Mouse (Mus musculus): Measurements from ENCODE around the gene Smyd1. TPM values are rescaled to one million over a fixed set of nuclear protein-coding genes. Genes with fewer than 3 reads are reported as not detected.
"Not testable (repeated sequence)": the region's sequence is repeated elsewhere in the genome, so short reads cannot be mapped to it uniquely, and the experiment has no call there.

The Smyd1 gene
- total RNA-seq, 2 experiments from 2014 or later = 1.4 to 4.0 TPM

DNA sequence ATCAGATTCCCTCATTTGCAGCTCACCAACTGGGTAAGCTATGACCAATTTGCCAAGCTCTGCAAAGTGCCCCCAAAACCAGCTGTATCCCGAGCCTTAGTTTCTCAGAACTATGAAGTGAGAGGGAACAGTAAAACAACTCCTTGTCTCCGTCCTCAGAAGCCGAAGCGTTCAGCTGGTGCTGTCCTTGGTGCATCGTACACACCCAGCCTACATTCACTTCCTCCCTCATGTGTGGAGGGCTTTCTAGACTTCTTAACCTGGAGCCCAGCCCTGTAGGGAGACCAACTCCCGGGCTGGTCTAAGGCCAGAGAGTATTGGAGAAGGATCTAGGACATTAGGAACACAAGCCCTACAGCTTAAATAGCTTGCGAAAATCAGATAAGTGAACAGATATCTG, 8.5 kb upstream of the Smyd1 start:
- no peak for DNase-seq (ENCODE audit: low spot score in 2 of 2)

DNA sequence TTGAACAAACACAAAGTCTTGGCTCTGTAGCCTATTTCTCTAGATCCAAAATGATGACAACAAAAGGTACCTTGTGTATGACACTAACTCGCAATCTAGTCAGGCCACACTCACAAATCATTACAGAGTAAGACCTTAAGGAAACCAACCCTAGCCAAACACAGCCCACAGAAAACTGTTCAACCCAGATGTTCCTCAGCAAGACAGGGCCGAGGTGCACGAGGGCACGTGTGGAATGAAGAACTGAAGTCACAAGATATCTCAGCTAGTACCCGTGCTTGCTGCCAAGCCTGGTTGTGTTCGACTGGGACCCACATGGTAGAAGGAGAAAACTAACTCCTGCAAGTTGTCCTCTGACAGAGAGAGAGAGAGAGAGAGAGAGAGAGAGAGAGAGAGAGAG, 7.8 kb upstream of the Smyd1 start:
- no peak for DNase-seq (ENCODE audit: low spot score in 2 of 2)

DNA sequence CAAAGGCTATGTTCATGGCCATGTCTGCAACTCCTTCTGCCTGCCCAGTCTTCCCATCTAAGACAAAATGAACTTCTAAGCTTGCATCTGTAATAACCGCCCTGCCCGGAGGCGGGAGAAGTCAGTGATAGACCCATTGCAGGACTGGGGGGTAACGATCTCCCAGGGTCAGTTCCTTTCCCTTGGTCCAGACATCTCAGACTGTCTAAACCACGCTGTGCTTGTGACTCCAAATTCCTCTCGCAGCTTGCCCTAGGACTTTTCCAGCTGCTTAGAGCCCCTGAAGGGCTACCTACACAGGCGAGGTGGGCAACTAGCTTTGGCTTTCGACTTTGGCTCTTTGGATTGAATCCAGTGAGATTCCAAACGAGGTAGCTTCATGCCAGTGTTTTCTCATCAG, 2.8 kb upstream of the Smyd1 start:
- DNase-seq (ENCODE audit: low spot score in 2 of 2) = no peak

DNA sequence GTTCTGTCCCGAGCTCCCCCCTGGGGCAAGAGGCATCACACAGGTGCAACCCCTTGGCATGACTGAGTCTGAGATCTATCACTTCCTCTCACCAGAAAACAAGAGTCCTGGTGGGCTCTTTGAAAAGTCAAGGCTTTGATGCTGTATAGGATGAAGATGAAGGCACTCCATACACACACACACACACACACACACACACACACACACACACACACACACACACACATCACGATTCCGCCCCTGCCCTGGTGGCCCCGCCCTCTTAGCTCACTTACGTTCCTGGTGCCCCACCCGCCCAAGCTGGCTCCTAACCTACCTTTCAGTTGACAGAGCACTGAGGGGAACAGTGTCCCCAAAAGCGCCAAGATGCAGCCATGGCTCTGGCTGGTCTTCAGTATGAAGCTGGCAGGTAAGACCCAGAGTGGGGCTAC, 473 bp upstream of the Smyd1 start, which contains the start of gene Cd8b1:
TSS of gene Cd8b1 (plus strand) at position 298 of the 431 bp plus-strand sequence.
- DNase-seq (ENCODE audit: low spot score in 2 of 2) = no peak

DNA sequence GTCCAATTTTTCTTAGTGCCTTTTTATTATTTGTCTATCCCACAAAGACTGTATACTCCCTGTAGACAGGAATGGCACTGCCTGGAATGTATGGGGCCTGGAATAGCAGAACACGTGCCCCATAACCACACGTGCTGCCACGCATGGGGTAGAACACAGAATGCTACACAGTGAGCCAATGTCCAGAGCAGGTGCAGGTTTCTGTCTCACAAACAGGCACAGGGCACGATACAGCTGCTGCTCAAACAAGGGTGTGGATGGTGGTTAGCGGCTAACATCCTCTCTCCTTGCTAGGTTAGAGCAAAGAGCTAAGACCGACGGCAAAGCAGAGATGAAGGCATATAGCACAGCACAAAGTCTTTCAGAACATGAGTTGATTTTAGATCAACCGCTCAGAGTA, 14.5 kb downstream of the Smyd1 start:
- DNase-seq (ENCODE audit: low spot score in 2 of 2) = no peak

DNA sequence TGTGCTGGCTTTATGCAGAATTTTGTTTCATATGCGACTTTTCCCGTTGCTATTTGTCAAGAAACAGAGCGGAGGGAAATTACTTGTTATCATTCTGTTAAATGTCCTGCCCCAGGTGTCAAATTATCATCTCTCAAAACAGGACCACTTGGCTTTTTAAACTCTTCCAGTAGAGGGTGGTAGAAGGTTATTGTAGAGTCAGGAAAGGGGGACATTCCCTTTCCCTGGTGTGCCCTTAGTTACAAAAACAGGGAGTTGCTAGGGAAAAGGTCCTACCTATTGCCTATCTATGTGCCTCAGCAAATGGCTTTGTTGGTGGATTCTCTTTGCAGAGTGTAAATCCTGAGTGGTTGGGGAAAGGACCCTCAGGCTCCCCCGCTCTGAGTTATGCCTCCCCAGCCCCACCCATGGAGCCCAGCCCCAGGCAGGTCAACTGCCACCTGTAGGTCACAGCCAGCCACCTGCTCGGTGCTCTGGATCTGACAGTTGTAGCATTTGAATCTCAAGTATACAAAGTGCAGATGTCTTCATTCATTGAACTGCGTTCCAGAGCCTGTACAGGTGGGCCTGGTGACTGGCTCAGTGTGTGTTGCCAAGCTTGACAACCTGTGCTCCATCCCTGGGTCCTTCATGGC, 19.8 kb downstream of the Smyd1 start:
- peak in 1 of 2 experiments; percentile 15 for DNase-seq (ENCODE audit: low spot score in 2 of 2)

DNA sequence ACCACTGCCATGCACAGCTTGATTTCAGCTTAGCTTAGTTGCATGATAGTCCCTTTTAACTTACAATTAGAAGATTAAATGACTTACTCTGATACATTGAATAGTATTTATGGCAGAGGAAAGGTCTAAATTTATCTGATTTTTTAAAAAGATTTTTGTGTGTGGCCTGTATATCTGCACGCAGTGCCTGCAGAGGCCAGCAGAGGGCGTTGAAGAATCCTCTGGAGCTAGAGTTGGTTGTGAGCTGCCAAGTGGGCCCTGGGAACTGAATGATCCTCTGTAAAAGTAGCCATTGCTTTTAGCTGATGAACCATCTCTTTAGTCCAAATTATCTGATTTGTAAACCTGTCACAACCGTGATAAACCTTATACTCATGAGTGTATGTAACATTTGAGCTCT, 23.3 kb downstream of the Smyd1 start:
- no peak for DNase-seq (ENCODE audit: low spot score in 2 of 2)

DNA sequence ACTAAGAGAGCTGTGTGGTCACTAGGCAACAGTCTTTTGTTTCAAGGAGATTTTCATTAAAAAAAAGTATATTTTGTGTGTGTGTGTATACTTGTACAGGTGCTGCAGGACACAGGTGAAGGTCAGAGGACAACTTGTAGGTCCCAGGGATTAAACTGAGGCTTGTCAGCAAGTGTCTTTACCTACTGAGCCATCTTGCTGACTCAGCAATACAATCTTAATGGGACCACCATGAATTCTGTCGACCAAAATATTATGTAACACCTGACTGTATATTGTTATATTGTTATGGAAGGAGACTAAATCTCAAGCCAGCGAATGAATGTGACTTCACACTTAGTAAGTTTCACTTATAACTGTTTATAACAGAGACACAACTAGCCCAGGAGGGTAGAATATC, 24.0 kb downstream of the Smyd1 start:
- DNase-seq (ENCODE audit: low spot score in 2 of 2) = no peak

DNA sequence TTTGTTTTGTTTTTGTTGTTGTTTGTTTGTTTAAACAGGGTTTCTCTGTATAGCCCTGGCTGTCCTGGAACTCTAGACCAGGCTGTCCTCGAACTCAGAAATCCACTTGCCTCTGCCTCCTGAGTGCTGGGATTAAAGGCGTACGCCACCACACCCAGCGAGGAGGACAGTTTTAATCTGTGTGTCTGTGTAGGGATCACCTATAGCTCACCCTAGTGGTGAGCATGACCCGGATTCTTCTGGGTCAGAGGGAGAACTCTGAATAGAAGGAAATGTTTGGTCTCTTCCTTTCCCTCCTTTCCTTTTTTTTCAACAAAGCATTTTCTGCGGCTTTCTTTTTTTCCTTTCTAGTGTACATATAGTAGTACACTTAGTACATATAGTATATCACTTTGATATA, 26.7 kb downstream of the Smyd1 start:
- DNase-seq (ENCODE audit: low spot score in 2 of 2) = no peak

DNA sequence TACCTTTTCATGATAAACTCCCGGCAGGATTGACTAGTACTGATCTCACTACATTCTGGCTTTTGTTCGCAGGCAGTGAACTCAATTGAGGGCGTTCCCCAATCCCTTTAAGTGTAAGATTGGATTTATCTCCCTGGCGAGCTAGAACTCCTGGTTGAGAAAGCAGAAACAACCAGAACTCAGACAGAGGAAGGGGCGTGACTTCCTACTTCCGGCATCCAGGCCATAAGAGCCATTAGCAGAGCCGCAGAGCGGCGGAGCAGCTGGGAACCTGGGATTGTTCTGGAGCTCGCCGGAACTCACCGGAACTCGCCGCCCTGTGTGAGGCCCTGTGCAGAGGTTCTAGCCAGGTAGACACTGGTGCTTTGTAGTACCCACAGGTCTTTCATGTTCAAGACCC, 28.5 kb downstream of the Smyd1 start:
- no peak for DNase-seq (ENCODE audit: low spot score in 2 of 2)

DNA sequence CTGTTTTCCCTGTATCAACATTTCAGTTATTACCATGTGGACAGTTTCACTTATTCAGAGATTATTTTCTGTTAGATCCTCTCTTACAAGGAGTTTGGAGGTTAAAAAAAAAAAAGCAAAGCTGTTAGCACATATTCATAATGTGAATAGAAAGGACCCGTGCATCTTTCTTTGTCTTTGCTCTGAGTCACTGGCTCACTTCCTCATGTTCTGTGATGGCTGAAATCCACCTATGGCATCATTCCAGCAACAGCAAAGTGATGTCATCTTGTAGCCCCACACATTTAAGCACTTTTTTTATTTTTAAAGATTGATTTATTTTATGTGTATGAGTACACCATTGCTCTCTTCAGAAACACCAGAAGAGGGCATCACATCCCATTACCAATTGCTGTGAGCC, 42.6 kb downstream of the Smyd1 start:
- no peak for DNase-seq (ENCODE audit: low spot score in 2 of 2)

DNA sequence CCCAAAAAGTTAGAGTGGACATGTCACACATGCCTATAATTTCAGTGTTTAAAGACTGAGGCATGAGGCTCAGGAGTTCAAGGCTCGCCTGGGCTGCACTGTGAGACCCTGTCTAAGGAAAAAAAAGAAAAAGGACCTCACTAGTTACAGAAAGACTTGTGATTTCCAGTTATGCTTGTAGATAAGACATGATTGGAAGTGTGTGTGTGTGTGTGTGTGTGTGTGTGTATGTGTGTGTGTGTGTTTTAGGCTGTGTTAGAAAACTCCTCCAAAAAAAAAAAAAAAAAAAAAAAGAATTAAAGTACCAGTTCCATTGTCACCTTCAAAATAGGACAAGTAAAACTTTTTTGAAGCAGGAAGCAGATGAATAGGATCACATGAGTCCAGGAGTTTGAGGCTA, 47.4 kb downstream of the Smyd1 start:
- no peak for DNase-seq (ENCODE audit: low spot score in 2 of 2)

DNA sequence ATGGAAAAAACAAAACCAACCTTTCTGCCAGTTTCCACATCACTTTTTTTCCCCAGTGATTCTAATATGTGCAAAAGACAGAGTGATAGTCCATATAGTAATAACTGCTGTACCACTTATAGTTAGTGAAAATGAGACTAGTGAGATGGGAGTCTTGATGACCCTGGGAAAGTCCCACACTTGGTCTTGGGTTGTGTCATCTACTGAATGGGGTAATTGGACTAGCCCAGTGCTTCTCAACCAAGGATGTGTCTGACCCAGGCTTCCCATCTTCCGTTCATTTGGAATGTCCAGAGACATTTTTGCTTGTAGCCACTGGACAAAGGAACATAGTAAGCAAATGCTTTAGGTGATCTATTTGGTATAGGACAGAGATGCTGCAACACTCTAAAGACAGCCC, 48.3 kb downstream of the Smyd1 start:
- no peak for DNase-seq (ENCODE audit: low spot score in 2 of 2)

DNA sequence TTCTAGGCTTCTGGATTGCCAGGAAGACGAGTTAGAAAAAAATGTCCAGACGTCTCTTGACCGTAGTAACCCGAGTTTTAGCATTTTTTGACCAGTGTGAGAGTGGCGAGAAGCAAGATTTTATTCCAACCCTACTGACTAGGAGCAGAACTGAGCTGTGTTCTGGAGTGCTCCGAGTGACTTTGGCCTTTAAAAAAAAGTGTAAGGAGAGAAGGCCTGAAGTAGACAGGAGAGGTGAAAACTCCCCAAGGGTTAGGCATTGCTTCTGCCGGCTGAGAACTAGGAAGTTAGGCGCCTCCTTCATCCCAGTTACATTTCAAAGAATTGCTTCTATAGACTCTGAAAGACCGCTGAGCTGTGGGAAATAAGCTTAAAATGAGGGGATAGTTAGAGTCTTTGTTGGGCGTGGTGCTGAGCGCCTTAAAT, 49.7 kb downstream of the Smyd1 start:
- peak; percentile 5 to 22 for DNase-seq (ENCODE audit: low spot score in 2 of 2)

DNA sequence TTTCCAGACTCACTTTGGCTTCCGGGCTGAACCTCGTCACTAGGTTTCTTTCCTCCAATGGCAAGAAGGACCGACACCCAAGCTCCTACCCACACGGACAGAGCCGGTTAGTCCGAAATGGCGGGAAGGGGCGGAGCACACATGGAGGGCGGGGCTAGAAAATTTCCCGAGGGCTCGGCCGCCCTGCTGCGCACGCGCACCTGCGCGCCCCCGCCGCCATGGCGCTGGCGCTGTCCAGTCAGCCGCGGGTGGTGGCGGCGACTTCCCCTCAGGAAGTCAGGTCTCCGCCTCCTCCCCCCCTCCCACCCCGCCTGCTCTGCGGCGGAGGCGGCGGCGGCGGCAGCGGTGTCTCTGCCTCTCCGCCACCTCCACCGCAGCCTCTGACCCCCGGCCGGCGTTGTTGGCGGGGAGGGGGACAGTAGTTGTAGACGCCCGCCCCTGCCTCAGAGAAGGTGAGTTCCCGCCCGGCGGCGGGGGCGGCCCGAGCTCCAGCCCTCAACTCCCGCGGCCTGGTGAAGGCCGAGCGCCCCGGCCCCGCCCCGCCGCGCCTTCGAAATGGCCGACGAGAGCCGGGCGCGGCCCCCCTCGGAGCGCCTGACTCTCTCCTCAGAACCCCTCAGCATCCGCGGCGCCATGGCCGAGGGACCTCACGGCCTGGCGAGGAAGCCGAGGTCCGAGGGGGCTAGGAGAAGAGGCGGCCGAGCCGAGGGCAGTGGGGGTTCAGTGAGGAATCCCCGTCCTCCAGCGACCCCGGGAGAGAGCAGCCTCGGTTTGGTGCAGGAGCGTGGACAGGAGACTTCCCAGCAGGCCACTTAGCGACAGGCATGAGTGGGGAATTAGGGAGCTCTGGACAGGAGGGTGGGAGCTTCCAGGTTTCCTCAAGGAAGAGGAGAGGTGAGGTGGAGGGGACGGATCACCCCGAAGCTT, 50.4 kb downstream of the Smyd1 start, which contains the start of gene Krcc1:
TSS of gene Krcc1 (plus strand) at position 289 of the 927 bp plus-strand sequence.
- DNase-seq (ENCODE audit: low spot score in 2 of 2) = peak; percentile 94 to 97

DNA sequence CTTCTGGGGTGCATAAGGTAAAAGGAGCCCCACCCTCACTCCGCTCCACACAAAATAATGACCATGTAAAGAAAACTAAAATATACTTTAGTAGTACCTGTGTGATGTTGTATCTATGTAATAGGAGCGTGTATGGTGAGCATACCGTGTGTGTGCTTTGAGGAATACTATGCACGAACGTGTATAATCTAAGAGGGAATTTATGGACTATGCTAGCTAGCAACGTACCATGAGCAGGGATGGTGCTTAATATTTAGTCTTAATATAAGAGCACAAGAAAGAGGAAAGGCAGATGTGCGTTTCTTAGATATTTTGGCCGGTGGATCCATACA, 51.0 kb downstream of the Smyd1 start:
- no peak for DNase-seq (ENCODE audit: low spot score in 2 of 2)

DNA sequence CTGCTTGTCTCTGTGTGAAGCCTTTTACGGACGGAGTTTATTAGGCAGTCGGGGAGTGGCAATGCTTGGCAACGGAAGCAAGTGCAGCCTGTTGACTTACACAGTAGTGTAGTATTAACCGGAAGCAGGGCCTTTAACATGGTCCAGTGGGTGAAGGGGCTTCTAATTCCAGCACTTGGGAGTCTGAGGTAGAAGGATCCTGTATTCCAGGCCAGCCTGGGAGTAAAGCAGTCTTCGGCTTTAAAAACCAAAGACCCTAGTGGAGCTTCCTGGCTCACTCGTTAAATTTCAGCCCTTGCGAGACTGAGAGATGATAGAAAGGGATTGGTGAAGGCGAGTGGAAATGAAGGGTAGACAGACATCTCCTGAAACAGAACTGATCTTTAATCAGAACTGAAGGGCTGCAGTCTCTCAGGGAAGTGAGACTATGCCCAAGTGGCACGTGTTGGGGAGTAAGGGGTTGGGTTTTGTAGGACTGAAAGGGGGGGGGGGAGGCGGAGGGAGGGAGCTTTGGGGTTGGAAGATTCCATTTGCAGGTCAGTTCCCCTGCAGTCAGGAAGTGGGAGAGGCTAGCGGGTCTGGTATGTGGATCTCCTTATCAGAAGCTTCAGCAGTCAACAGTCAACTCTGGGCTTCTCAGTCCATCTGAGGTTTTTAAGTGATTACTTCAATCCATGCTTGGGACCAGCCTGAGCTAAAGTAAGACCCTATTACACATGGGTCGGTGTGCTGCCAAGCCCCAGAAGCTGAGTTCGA, 51.6 kb downstream of the Smyd1 start:
- peak; percentile 6 to 24 for DNase-seq (ENCODE audit: low spot score in 2 of 2)

DNA sequence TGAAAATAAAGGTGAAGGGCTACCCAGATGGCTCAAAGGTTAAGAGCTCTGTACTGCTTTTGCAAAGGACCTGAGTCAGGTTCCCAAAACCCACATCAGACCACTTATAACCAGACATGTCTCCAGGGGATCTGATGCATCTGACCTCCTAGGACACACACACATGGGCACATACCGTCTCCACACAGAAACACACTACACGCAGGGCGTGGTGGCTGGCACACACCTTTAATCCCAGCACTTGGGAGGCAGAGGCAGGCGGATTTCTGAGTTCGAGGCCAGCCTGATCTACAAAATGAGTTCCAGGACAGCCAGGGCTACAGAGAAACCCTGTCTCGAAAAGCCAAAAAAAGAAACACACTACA, 52.4 kb downstream of the Smyd1 start:
- DNase-seq (ENCODE audit: low spot score in 2 of 2) = not testable (repeated sequence)

DNA sequence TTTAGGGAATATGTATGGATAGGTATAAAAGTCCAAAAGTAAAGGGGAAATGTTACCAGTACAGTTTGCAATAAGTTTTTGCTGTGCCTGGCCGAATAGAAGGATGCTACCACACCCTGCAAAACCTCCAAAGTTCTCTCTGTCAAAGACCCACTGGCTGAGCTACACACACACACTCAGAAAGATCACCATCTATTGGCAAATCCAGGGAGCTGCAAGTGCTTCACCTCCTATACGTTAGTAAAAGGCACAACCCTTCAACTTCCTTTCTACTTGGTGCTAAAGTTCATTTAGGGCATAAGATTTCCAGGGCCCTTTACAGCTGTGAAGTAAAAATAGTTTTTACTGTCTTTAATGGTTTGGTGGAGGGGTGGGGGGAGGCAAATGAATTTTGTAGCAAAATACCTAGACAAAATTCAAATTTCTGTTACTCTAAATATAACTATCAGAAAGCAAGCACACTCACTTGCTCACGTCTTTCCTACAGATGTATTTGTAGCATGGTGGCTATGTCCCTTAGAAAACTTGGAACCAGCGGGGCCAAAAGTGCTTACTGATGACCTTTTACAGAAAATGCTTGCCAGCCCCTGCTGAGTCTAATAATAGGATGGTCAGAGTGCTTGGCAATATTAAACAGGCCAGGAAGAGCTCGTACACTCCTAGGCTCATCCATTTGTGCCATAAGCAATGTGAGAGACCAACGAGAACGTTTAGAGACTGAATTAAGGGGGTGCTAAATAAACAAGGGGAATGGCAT, 52.9 kb downstream of the Smyd1 start:
- peak in 1 of 2 experiments; percentile 10 for DNase-seq (ENCODE audit: low spot score in 2 of 2)

DNA sequence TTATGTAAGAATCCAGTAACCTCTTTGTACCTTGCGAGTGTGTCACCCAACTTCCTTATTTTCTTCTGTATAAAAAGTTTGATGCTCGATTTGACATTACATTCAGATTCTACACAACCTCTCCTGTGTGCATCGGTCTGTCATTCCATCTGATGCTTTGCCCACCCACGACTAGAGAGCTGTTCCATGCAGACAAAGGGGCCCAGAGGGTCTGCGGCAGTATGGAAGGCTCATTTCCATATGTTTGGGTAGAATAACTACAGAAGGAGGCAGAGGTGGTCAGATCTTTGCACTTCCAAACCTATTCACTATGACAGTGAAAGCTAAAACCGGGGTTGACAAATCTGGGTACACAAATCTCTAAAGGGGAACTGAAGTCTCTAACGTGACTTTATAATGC, 54.4 kb downstream of the Smyd1 start:
- not testable (repeated sequence) for DNase-seq (ENCODE audit: low spot score in 2 of 2)
